Mouse (Mus musculus) cerebellum, adult 2 months (tissue): ENCODE results near the gene Gm7347. TPM values are rescaled to one million over a fixed set of nuclear protein-coding genes. Genes with fewer than 3 reads are reported as not detected.
A peak's percentile ranks its signal among the peaks of the same experiment; 100 is the strongest.
"Not testable (repeated sequence)": the region's sequence is repeated elsewhere in the genome, so short reads cannot be mapped to it uniquely, and the experiment has no call there.

Source experiments
- DNase-seq, 2 experiments: peaks; one replicate each; pipeline ENCODE4 v3.0.0; 2021
- H3K27ac ChIP-seq: fragments of 200-500 bp; 2 replicates; pipeline ENCODE4 v1.5.1; 2012; ENCODE audit warnings: low read length, control low read depth, inconsistent platforms; ENCODE audit not compliant: insufficient read depth
- H3K27me3 ChIP-seq: fragments of 200-500 bp; 2 replicates; pipeline ENCODE4 v1.6.1; 2012; ENCODE audit warnings: inconsistent platforms, mild to moderate bottlenecking, low read length, moderate library complexity; ENCODE audit not compliant: control insufficient read depth, insufficient read depth
- H3K4me1 ChIP-seq: fragments of 200-500 bp; 2 replicates; pipeline ENCODE4 v1.6.1; 2011; ENCODE audit warnings: low read length; ENCODE audit not compliant: control insufficient read depth, insufficient read depth
- H3K4me3 ChIP-seq: fragments of 200-500 bp; replicated peaks from 2 replicates; pipeline ENCODE3; 2011; ENCODE audit warnings: mild to moderate bottlenecking, low read depth, low read length, control low read depth; ENCODE audit not compliant: insufficient read depth
- CTCF ChIP-seq: fragments of 200-500 bp; IDR thresholded peaks from 2 replicates; pipeline ENCODE4 v1.5.1; 2011; ENCODE audit warnings: low read depth, mild to moderate bottlenecking, control low read depth, low read length, moderate library complexity, borderline replicate concordance; ENCODE audit not compliant: insufficient read depth
- POLR2A ChIP-seq: fragments of 200-500 bp; IDR thresholded peaks from 2 replicates; pipeline ENCODE4 v1.6.1; 2011; ENCODE audit warnings: low read length, control low read depth, borderline replicate concordance; ENCODE audit not compliant: insufficient read depth
- WGBS: fragments of 180-500 bp; shearing (Covaris S2); methylation state at CpG from one replicate; pipeline ENCODE4 v1.1.7; 2018; 5-methylcytosine and 5-hydroxymethylcytosine counted together
- polyA plus RNA-seq: library from polyadenylated mRNA; depleted of rRNA; stranded (reverse); fragments of >200 nt; gene quantifications from 2 replicates; pipeline ENCODE4 v1.2.3, GENCODE M21; 2012; rRNA removed

The Gm7347 gene
- 0.03 TPM in 1 of 2 replicates, not detected in the other for polyA plus RNA-seq

DNA sequence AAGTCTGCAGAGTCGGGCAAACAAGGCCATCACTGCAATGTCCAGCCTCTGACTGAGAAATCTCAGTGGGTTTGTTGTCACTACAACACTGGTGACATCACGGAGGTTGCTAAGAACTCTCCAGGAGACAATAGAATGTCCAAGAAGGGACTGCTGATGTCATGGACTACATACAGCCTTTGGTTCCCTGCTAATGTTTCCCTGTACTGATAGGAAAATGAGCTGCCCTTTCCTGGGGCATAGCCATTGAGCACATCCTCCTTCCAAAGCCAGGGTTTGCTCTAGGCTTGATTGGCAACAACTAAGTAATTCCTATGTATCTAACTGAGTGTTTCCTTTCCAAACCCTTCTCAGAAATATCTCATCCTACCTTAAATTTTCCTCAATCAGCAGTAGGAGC is at the start of gene Gm7347:
Gene Gm7347 (minus strand): TSS at position 101 of the 400 bp plus-strand sequence.
- not testable (repeated sequence) for H3K27ac ChIP-seq, H3K27me3 ChIP-seq, DNase-seq, H3K4me1 ChIP-seq, H3K4me3 ChIP-seq
- WGBS, result no CpG with 5 or more reads among the region's 2 CpGs

DNA sequence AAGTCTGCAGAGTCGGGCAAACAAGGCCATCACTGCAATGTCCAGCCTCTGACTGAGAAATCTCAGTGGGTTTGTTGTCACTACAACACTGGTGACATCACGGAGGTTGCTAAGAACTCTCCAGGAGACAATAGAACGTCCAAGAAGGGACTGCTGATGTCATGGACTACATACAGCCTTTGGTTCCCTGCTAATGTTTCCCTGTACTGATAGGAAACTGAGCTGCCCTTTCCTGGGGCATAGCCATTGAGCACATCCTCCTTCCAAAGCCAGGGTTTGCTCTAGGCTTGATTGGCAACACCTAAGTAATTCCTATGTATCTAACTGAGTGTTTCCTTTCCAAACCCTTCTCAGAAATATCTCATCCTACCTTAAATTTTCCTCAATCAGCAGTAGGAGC is 46.9 kb upstream of the Gm7347 start, which contains the start of gene 5031410I06Rik:
Gene 5031410I06Rik (minus strand): TSS at position 101 of the 400 bp plus-strand sequence.
- not testable (repeated sequence) for DNase-seq, H3K27me3 ChIP-seq, H3K4me1 ChIP-seq, H3K27ac ChIP-seq, H3K4me3 ChIP-seq
- no CpG with 5 or more reads among the region's 3 CpGs for WGBS

DNA sequence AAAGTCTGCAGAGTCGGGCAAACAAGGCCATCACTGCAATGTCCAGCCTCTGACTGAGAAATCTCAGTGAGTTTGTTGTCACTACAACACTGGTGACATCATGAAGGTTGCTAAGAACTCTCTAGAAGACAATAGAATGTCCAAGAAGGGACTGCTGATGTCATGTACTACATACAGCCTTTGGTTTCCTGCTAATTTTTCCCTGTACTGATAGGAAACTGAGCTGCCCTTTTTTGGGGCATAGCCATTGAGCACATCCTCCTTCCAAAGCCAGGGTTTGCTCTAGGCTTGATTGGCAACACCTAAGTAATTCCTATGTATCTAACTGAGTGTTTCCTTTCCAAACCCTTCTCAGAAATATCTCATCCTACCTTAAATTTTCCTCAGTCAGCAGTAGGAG is 30.8 kb upstream of the Gm7347 start, which contains the start of gene Gm10471:
Gene Gm10471 (minus strand): TSS at position 101 of the 400 bp plus-strand sequence.
- not testable (repeated sequence) for H3K4me1 ChIP-seq, DNase-seq, H3K27me3 ChIP-seq, H3K4me3 ChIP-seq, H3K27ac ChIP-seq
- WGBS, result 70% methylated on average over 1 of the region's 1 CpGs

DNA sequence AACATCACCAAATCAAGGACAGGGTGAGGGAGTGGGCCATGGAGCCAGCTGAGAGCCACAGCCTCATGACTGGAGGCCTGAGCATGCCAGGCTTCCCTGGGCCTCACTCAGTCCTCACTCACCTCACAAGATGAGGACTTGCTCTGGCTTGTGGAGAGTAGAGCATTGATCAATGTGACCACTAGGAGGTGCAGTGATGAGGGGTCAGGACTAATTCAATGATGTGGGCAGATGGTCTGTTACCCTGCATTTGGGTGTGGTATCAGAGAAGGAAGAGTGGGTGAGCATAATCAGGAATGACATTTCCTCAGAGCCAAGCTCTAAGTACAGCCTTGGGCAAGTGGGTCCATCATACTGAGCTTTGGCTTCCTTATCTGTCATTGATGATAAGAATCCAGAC is 20.6 kb upstream of the Gm7347 start:
- not testable (repeated sequence) for H3K27me3 ChIP-seq, H3K27ac ChIP-seq, H3K4me1 ChIP-seq, H3K4me3 ChIP-seq, DNase-seq

DNA sequence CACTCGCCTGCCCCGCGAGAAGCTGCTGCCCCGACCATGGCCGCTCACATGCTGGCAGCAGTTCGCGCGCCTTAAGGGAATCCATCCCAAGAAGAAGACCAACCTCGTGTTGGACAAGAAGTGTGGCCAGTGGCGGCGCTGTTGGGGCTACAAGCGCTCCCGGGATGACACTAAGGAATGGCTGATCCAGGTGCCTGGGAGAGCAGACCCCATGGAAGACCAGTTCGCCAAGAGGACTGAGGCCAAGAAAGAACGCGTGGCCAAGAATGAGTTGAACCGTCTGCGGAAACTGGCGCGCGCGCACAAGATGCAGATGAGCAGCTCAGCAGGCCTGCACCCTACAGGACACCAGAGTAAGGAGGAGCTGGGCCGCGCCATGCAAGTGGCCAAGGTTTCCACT is 12.3 kb upstream of the Gm7347 start:
- Histone ChIP-seq H3K4me1 (no peaks in the 10 kb centered on the region), H3K27ac (no peak overlapping the region), H3K4me3 (no peak overlapping the region), H3K27me3 (no peaks in the 10 kb centered on the region)
- no peak for TF ChIP-seq CTCF
- no peak for TF ChIP-seq POLR2A
- DNase-seq, result no peak
- WGBS, result 70% methylated on average over 24 of the region's 24 CpGs

DNA sequence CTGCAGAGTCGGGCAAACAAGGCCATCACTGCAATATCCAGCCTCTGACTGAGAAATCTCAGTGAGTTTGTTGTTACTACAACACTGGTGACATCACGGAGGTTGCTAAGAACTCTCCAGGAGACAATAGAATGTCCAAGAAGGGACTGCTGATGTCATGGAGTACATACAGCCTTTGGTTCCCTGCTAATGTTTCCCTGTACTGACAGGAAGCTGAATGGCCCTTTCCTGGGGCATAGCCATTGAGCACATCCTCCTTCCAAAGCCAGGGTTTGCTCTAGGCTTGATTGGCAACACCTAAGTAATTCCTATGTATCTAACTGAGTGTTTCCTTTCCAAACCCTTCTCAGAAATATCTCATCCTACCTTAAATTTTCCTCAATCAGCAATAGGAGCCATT is 18.9 kb downstream of the Gm7347 start, which contains the start of gene Speer4a:
Gene Speer4a (minus strand): TSS at position 101 of the 400 bp plus-strand sequence.
- H3K27me3 ChIP-seq, H3K4me1 ChIP-seq, DNase-seq, H3K4me3 ChIP-seq, H3K27ac ChIP-seq: not testable (repeated sequence)
- 76% methylated on average over 2 of the region's 2 CpGs for WGBS

DNA sequence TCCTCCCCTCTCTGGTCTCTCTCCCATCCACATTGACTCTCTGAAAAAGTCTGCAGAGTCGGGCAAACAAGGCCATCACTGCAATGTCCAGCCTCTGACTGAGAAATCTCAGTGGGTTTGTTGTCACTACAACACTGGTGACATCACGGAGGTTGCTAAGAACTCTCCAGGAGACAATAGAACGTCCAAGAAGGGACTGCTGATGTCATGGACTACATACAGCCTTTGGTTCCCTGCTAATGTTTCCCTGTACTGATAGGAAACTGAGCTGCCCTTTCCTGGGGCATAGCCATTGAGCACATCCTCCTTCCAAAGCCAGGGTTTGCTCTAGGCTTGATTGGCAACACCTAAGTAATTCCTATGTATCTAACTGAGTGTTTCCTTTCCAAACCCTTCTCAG is 35.6 kb downstream of the Gm7347 start, which contains the start of gene Gm5862:
Gene Gm5862 (minus strand): TSS at position 101 of the 400 bp plus-strand sequence.
- no CpG with 5 or more reads among the region's 3 CpGs for WGBS
- H3K4me3 ChIP-seq, DNase-seq, H3K27ac ChIP-seq, H3K27me3 ChIP-seq, H3K4me1 ChIP-seq: not testable (repeated sequence)

DNA sequence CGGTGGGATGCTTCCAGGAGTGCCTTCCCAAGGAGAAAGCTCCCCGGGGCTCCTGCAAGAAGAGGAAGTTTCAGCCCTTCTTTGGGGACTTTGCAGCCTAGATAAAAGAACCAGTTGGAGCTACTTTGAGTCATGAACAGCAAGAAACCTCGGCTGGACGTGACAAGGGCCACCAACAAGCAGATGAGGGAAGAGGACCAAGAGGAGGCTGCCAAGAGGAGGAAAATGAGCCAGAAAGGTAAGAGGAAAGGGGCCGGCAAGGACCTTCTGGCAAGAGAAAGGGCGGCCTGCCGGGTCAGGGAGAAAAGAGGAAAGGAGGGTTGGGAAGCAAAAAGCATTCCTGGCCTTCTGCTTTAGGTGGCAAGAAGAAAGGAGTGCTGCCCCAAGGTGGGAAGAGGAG is 50.7 kb downstream of the Gm7347 start:
- not testable (repeated sequence) for H3K27me3 ChIP-seq, H3K4me1 ChIP-seq, H3K27ac ChIP-seq, H3K4me3 ChIP-seq
- 15% methylated on average over 7 of the region's 7 CpGs for WGBS
- peak in 1 of 2 experiments; percentile 4 for DNase-seq

DNA sequence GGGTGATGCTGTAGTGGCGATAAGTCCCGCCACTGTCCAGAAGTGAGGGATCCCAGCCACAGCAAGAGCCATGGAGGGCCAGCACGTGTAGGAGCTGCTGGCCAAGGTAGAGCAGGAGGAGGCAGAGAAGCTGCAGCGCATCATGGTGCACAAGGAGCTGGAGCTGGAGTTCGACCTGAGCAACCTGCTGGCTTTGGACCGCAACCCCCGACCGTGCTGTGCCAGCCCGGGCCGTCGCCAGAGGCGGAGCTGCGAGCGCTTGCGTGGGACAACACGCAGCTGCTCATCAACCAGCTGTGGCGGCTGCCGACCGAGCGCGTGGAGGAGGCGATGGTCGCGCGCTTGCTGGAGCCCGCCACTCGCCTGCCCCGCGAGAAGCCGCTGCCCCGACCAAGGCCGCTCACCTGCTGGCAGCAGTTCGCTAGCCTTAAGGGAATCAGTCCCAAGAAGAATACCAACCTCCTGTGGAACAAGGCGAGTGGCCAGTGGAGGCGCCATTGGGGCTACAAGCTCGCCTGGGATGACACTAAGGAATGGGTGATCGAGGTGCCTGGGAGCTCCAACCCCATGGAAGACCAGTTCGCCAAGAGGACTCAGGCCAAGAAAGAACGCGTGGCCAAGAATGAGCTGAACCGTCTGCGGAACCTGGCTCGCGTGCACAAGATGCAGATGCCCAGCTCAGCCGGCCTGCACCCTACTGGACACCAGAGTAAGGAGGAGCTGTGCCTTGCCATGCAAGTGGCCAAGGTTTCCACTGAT is 51.3 kb downstream of the Gm7347 start:
- 9% methylated on average over 45 of the region's 45 CpGs for WGBS
- not testable (repeated sequence) for H3K27ac ChIP-seq
- peak overlapping the region; percentile 33 for H3K4me3 ChIP-seq

DNA sequence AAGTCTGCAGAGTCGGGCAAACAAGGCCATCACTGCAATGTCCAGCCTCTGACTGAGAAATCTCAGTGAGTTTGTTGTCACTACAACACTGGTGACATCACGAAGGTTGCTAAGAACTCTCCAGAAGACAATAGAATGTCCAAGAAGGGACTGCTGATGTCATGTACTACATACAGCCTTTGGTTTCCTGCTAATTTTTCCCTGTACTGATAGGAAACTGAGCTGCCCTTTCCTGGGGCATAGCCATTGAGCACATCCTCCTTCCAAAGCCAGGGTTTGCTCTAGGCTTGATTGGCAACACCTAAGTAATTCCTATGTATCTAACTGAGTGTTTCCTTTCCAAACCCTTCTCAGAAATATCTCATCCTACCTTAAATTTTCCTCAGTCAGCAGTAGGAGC is 53.7 kb downstream of the Gm7347 start, which contains the start of gene Gm1979:
Gene Gm1979 (minus strand): TSS at position 101 of the 400 bp plus-strand sequence.
- not testable (repeated sequence) for DNase-seq, H3K27ac ChIP-seq, H3K4me3 ChIP-seq, H3K27me3 ChIP-seq, H3K4me1 ChIP-seq
- 100% methylated on average over 1 of the region's 2 CpGs for WGBS

More for the DNA sequence above, 51.3 kb downstream of the Gm7347 start:
- DNase-seq, result peak; percentile 59 to 65
- H3K4me1 ChIP-seq, H3K27me3 ChIP-seq: not testable (repeated sequence)
- peak; percentile 25; the same call in 1 of the 2 replicates for TF ChIP-seq CTCF
